Mouse (Mus musculus): ENCODE data around the gene Wdr26. TPM values are rescaled to one million over a fixed set of nuclear protein-coding genes. Genes with fewer than 3 reads are reported as not detected.

Gene Wdr26
- polyA plus RNA-seq, 1 experiment, result 78.1 TPM

- no peak for DNase-seq (ENCODE audit: low read depth)
Observed at GRCm38 (mm10) chr1:181214296-181215035, 2.7 kb upstream of the Wdr26 start.

GRCm38 (mm10) chr1:181211403-181211919 lies 340 bp downstream of the Wdr26 start:
- peak; percentile 21 for DNase-seq (ENCODE audit: low read depth)
- TF ChIP-seq CTCF (IDR thresholded peaks at IDR 0.05; ENCODE audit: borderline replicate concordance, extremely low read depth, insufficient read depth, insufficient read length) (no peak), POLR2A (IDR thresholded peaks at IDR 0.05; ENCODE audit: borderline replicate concordance, extremely low read depth, insufficient read depth, insufficient read length, poor library complexity, severe bottlenecking) (no peak)

More at GRCm38 (mm10) chr1:181214296-181215035, 2.7 kb upstream of the Wdr26 start:
- no peak for TF ChIP-seq POLR2A (IDR thresholded peaks at IDR 0.05; ENCODE audit: borderline replicate concordance, extremely low read depth, insufficient read depth, insufficient read length, poor library complexity, severe bottlenecking)
- no peak for TF ChIP-seq CTCF (IDR thresholded peaks at IDR 0.05; ENCODE audit: borderline replicate concordance, extremely low read depth, insufficient read depth, insufficient read length)

- TF ChIP-seq CTCF (IDR thresholded peaks at IDR 0.05; ENCODE audit: borderline replicate concordance, extremely low read depth, insufficient read depth, insufficient read length) (no peak), POLR2A (IDR thresholded peaks at IDR 0.05; ENCODE audit: borderline replicate concordance, extremely low read depth, insufficient read depth, insufficient read length, poor library complexity, severe bottlenecking) (no peak)
- DNase-seq (ENCODE audit: low read depth), result peak; percentile 68
Observed at GRCm38 (mm10) chr1:181210601-181211402, 999 bp downstream of the Wdr26 start.

- no peak for TF ChIP-seq CTCF (IDR thresholded peaks at IDR 0.05; ENCODE audit: borderline replicate concordance, extremely low read depth, insufficient read depth, insufficient read length)
- peak; percentile 12 for DNase-seq (ENCODE audit: low read depth)
Observed at GRCm38 (mm10) chr1:181210147-181210546, 1.7 kb downstream of the Wdr26 start.

GRCm38 (mm10) chr1:181199446-181199845 lies 12.4 kb downstream of the Wdr26 start:
- TF ChIP-seq POLR2A (IDR thresholded peaks at IDR 0.05; ENCODE audit: borderline replicate concordance, extremely low read depth, insufficient read depth, insufficient read length, poor library complexity, severe bottlenecking) (no peak), CTCF (IDR thresholded peaks at IDR 0.05; ENCODE audit: borderline replicate concordance, extremely low read depth, insufficient read depth, insufficient read length) (no peak)
- DNase-seq (ENCODE audit: low read depth), result no peak

GRCm38 (mm10) chr1:181188925-181189324 lies 22.9 kb downstream of the Wdr26 start:
- TF ChIP-seq POLR2A (IDR thresholded peaks at IDR 0.05; ENCODE audit: borderline replicate concordance, extremely low read depth, insufficient read depth, insufficient read length, poor library complexity, severe bottlenecking), result no peak
- TF ChIP-seq CTCF (IDR thresholded peaks at IDR 0.05; ENCODE audit: borderline replicate concordance, extremely low read depth, insufficient read depth, insufficient read length), result no peak
- no peak for DNase-seq (ENCODE audit: low read depth)

GRCm38 (mm10) chr1:181170210-181170609 lies 41.6 kb downstream of the Wdr26 start:
- no peak for DNase-seq (ENCODE audit: low read depth)
- no peak for TF ChIP-seq POLR2A (IDR thresholded peaks at IDR 0.05; ENCODE audit: borderline replicate concordance, extremely low read depth, insufficient read depth, insufficient read length, poor library complexity, severe bottlenecking)
- no peak for TF ChIP-seq CTCF (IDR thresholded peaks at IDR 0.05; ENCODE audit: borderline replicate concordance, extremely low read depth, insufficient read depth, insufficient read length)

- no peak for DNase-seq (ENCODE audit: low read depth)
- TF ChIP-seq CTCF (IDR thresholded peaks at IDR 0.05; ENCODE audit: borderline replicate concordance, extremely low read depth, insufficient read depth, insufficient read length) (no peak), POLR2A (IDR thresholded peaks at IDR 0.05; ENCODE audit: borderline replicate concordance, extremely low read depth, insufficient read depth, insufficient read length, poor library complexity, severe bottlenecking) (no peak)
Observed at GRCm38 (mm10) chr1:181168377-181168776, 43.4 kb downstream of the Wdr26 start.

GRCm38 (mm10) chr1:181167816-181168215 lies 44.0 kb downstream of the Wdr26 start:
- no peak for TF ChIP-seq CTCF (IDR thresholded peaks at IDR 0.05; ENCODE audit: borderline replicate concordance, extremely low read depth, insufficient read depth, insufficient read length)
- no peak for TF ChIP-seq POLR2A (IDR thresholded peaks at IDR 0.05; ENCODE audit: borderline replicate concordance, extremely low read depth, insufficient read depth, insufficient read length, poor library complexity, severe bottlenecking)
- DNase-seq (ENCODE audit: low read depth), result no peak

- peak; percentile 22 for DNase-seq (ENCODE audit: low read depth)
- no peak for TF ChIP-seq CTCF (IDR thresholded peaks at IDR 0.05; ENCODE audit: borderline replicate concordance, extremely low read depth, insufficient read depth, insufficient read length)
- TF ChIP-seq POLR2A (IDR thresholded peaks at IDR 0.05; ENCODE audit: borderline replicate concordance, extremely low read depth, insufficient read depth, insufficient read length, poor library complexity, severe bottlenecking), result no peak
Observed at GRCm38 (mm10) chr1:181151541-181151940, 60.3 kb downstream of the Wdr26 start.

GRCm38 (mm10) chr1:181150827-181151534 lies 60.8 kb downstream of the Wdr26 start:
- peak; percentile 83; the same call in 1 of the 2 replicates for TF ChIP-seq POLR2A (IDR thresholded peaks at IDR 0.05; ENCODE audit: borderline replicate concordance, extremely low read depth, insufficient read depth, insufficient read length, poor library complexity, severe bottlenecking)
- no peak for TF ChIP-seq CTCF (IDR thresholded peaks at IDR 0.05; ENCODE audit: borderline replicate concordance, extremely low read depth, insufficient read depth, insufficient read length)
- peak; percentile 96 for DNase-seq (ENCODE audit: low read depth)

Measured in brain, embryonic 14.5 days (tissue).